Mouse (Mus musculus): Measurements from ENCODE around the gene Tmem273. TPM values are rescaled to one million over a fixed set of nuclear protein-coding genes. Genes with fewer than 3 reads are reported as not detected.

The Tmem273 gene
- polyA plus RNA-seq, 1 experiment from 2014 or later = 0.77 TPM

GRCm38 (mm10) chr14:32782866-32783265 is 2.9 kb upstream of the Tmem273 start:
- Histone ChIP-seq H3K4me1 (no peaks in the 10 kb centered on the region), H3K9me3 (no peaks in the 10 kb centered on the region), H3K27me3 (no peaks in the 10 kb centered on the region), H3K27ac (no peak overlapping the region), H3K9ac (no peak overlapping the region), H3K4me3 (no peak overlapping the region), H3K4me2 (no peak overlapping the region), H3K36me3 (no peaks in the 10 kb centered on the region)
- 87% methylated on average over 4 of the region's 4 CpGs for WGBS
- ATAC-seq (ENCODE audit: borderline replicate concordance, extremely low read depth, low FRiP score, low TSS enrichment) = no peak

- Histone ChIP-seq H3K9me3 (no peaks in the 10 kb centered on the region), H3K4me3 (no peak overlapping the region), H3K27ac (no peak overlapping the region), H3K9ac (no peak overlapping the region), H3K36me3 (no peaks in the 10 kb centered on the region), H3K4me2 (no peak overlapping the region), H3K27me3 (no peaks in the 10 kb centered on the region), H3K4me1 (no peaks in the 10 kb centered on the region)
- 57% methylated on average over 12 of the region's 12 CpGs for WGBS
- no peak for ATAC-seq (ENCODE audit: borderline replicate concordance, extremely low read depth, low FRiP score, low TSS enrichment)
Observed at GRCm38 (mm10) chr14:32784130-32784747, 1.5 kb upstream of the Tmem273 start.

- H3K9me3 ChIP-seq = no peaks in the 10 kb centered on the region
- no peak overlapping the region for H3K27ac ChIP-seq
- no peaks in the 10 kb centered on the region for H3K27me3 ChIP-seq
- H3K9ac ChIP-seq = no peak overlapping the region
- 81% methylated on average over 4 of the region's 4 CpGs for WGBS
- H3K4me1 ChIP-seq = no peaks in the 10 kb centered on the region
- no peak overlapping the region for H3K4me3 ChIP-seq
- ATAC-seq (ENCODE audit: borderline replicate concordance, extremely low read depth, low FRiP score, low TSS enrichment) = no peak
- no peaks in the 10 kb centered on the region for H3K36me3 ChIP-seq
- no peak overlapping the region for H3K4me2 ChIP-seq
Observed at GRCm38 (mm10) chr14:32784748-32785134, 1.0 kb upstream of the Tmem273 start.

- no peak for ATAC-seq (ENCODE audit: borderline replicate concordance, extremely low read depth, low FRiP score, low TSS enrichment)
- Histone ChIP-seq H3K9me3 (no peaks in the 10 kb centered on the region), H3K9ac (no peak overlapping the region), H3K27ac (no peak overlapping the region), H3K4me1 (no peaks in the 10 kb centered on the region), H3K4me3 (no peak overlapping the region), H3K36me3 (no peaks in the 10 kb centered on the region), H3K4me2 (no peak overlapping the region), H3K27me3 (no peaks in the 10 kb centered on the region)
- WGBS = 51% methylated on average over 5 of the region's 5 CpGs
Observed at GRCm38 (mm10) chr14:32787691-32788090, 1.9 kb downstream of the Tmem273 start.

- H3K9ac ChIP-seq = no peak overlapping the region
- 57% methylated on average over 8 of the region's 8 CpGs for WGBS
- no peaks in the 10 kb centered on the region for H3K9me3 ChIP-seq
- H3K36me3 ChIP-seq = no peaks in the 10 kb centered on the region
- H3K4me1 ChIP-seq = no peaks in the 10 kb centered on the region
- no peak overlapping the region for H3K4me3 ChIP-seq
- no peaks in the 10 kb centered on the region for H3K27me3 ChIP-seq
- H3K4me2 ChIP-seq = no peak overlapping the region
- ATAC-seq (ENCODE audit: borderline replicate concordance, extremely low read depth, low FRiP score, low TSS enrichment) = no peak
- H3K27ac ChIP-seq = no peak overlapping the region
Observed at GRCm38 (mm10) chr14:32796375-32796774, 10.6 kb downstream of the Tmem273 start.

- H3K9me3 ChIP-seq = no peaks in the 10 kb centered on the region
- no peak overlapping the region for H3K9ac ChIP-seq
- no peaks in the 10 kb centered on the region for H3K4me1 ChIP-seq
- no peak overlapping the region for H3K4me2 ChIP-seq
- no peaks in the 10 kb centered on the region for H3K36me3 ChIP-seq
- WGBS = 78% methylated on average over 2 of the region's 2 CpGs
- H3K4me3 ChIP-seq = no peak overlapping the region
- H3K27me3 ChIP-seq = no peaks in the 10 kb centered on the region
- H3K27ac ChIP-seq = no peak overlapping the region
- no peak for ATAC-seq (ENCODE audit: borderline replicate concordance, extremely low read depth, low FRiP score, low TSS enrichment)
Observed at GRCm38 (mm10) chr14:32797803-32798202, 12.0 kb downstream of the Tmem273 start.

GRCm38 (mm10) chr14:32798355-32798754 is 12.6 kb downstream of the Tmem273 start:
- WGBS = 73% methylated on average over 4 of the region's 4 CpGs
- Histone ChIP-seq H3K27me3 (no peaks in the 10 kb centered on the region), H3K4me3 (no peak overlapping the region), H3K9ac (no peak overlapping the region), H3K36me3 (no peaks in the 10 kb centered on the region), H3K4me1 (no peaks in the 10 kb centered on the region), H3K9me3 (no peaks in the 10 kb centered on the region), H3K4me2 (no peak overlapping the region), H3K27ac (no peak overlapping the region)
- ATAC-seq (ENCODE audit: borderline replicate concordance, extremely low read depth, low FRiP score, low TSS enrichment) = no peak

GRCm38 (mm10) chr14:32800048-32800447 is 14.3 kb downstream of the Tmem273 start:
- no peak overlapping the region for H3K4me2 ChIP-seq
- H3K27me3 ChIP-seq = no peaks in the 10 kb centered on the region
- no peak overlapping the region for H3K27ac ChIP-seq
- no peaks in the 10 kb centered on the region for H3K4me1 ChIP-seq
- H3K4me3 ChIP-seq = no peak overlapping the region
- no peak overlapping the region for H3K9ac ChIP-seq
- ATAC-seq (ENCODE audit: borderline replicate concordance, extremely low read depth, low FRiP score, low TSS enrichment) = no peak
- H3K36me3 ChIP-seq = no peaks in the 10 kb centered on the region
- 85% methylated on average over 7 of the region's 7 CpGs for WGBS
- no peaks in the 10 kb centered on the region for H3K9me3 ChIP-seq

GRCm38 (mm10) chr14:32801016-32801661 is 15.4 kb downstream of the Tmem273 start:
- Histone ChIP-seq H3K36me3 (no peaks in the 10 kb centered on the region), H3K4me1 (no peaks in the 10 kb centered on the region), H3K27me3 (no peaks in the 10 kb centered on the region), H3K27ac (no peak overlapping the region), H3K4me2 (no peak overlapping the region), H3K9me3 (no peaks in the 10 kb centered on the region), H3K4me3 (no peak overlapping the region), H3K9ac (no peak overlapping the region)
- ATAC-seq (ENCODE audit: borderline replicate concordance, extremely low read depth, low FRiP score, low TSS enrichment) = peak; percentile 56
- WGBS = 62% methylated on average over 11 of the region's 11 CpGs

GRCm38 (mm10) chr14:32801662-32802024 is 15.9 kb downstream of the Tmem273 start:
- Histone ChIP-seq H3K27ac (no peak overlapping the region), H3K4me3 (no peak overlapping the region), H3K9me3 (no peaks in the 10 kb centered on the region), H3K27me3 (no peaks in the 10 kb centered on the region), H3K4me2 (no peak overlapping the region), H3K36me3 (no peaks in the 10 kb centered on the region), H3K9ac (no peak overlapping the region), H3K4me1 (no peaks in the 10 kb centered on the region)
- ATAC-seq (ENCODE audit: borderline replicate concordance, extremely low read depth, low FRiP score, low TSS enrichment) = no peak

- Histone ChIP-seq H3K4me1 (no peaks in the 10 kb centered on the region), H3K27ac (no peak overlapping the region), H3K4me2 (no peak overlapping the region), H3K9me3 (no peaks in the 10 kb centered on the region), H3K27me3 (no peaks in the 10 kb centered on the region), H3K9ac (no peak overlapping the region), H3K36me3 (no peaks in the 10 kb centered on the region), H3K4me3 (no peak overlapping the region)
- ATAC-seq (ENCODE audit: borderline replicate concordance, extremely low read depth, low FRiP score, low TSS enrichment) = no peak
Observed at GRCm38 (mm10) chr14:32810111-32810510, 24.3 kb downstream of the Tmem273 start.

- no peak overlapping the region for H3K9ac ChIP-seq
- H3K4me3 ChIP-seq = no peak overlapping the region
- H3K4me2 ChIP-seq = no peak overlapping the region
- H3K36me3 ChIP-seq = no peaks in the 10 kb centered on the region
- H3K4me1 ChIP-seq = peaks cover 7% of the 10 kb centered on the region; the same call in 1 of the 2 replicates
- H3K9me3 ChIP-seq = no peaks in the 10 kb centered on the region
- ATAC-seq (ENCODE audit: borderline replicate concordance, extremely low read depth, low FRiP score, low TSS enrichment) = no peak
- H3K27me3 ChIP-seq = no peaks in the 10 kb centered on the region
- no peak overlapping the region for H3K27ac ChIP-seq
- WGBS = 66% methylated on average over 6 of the region's 6 CpGs
Observed at GRCm38 (mm10) chr14:32812429-32812828, 26.7 kb downstream of the Tmem273 start.

All from lung, embryonic 15.5 days (tissue).